Mouse (Mus musculus) stomach, postnatal 0 days (tissue): Measurements from ENCODE around the gene Stk39. TPM values are rescaled to one million over a fixed set of nuclear protein-coding genes. Genes with fewer than 3 reads are reported as not detected.

Experiments used
- ATAC-seq: fragments of 200-750 bp; cut with Nextera tagmentation; 2 replicates; pipeline ENCODE4 v1.8.0; 2017; ENCODE audit not compliant: low FRiP score, low TSS enrichment
- DNase-seq: peaks from one replicate; pipeline ENCODE4 v3.0.0-alpha.2; 2016; ENCODE audit warnings: low spot score
- H3K27ac ChIP-seq: fragments of 300-500 bp; sonication (generic); replicated peaks from 2 replicates; pipeline ENCODE4 v1.5.1; 2014; ENCODE audit warnings: mild to moderate bottlenecking, control low read depth
- H3K27me3 ChIP-seq: fragments of 300-500 bp; sonication (generic); 2 replicates; pipeline ENCODE4 v1.6.1; 2014; ENCODE audit warnings: low read length; ENCODE audit not compliant: control insufficient read depth, insufficient read depth
- H3K36me3 ChIP-seq: fragments of 300-500 bp; sonication (generic); 2 replicates; pipeline ENCODE4 v1.6.1; 2014; ENCODE audit warnings: low read length, mixed read lengths; ENCODE audit not compliant: control insufficient read depth, insufficient read depth
- H3K4me1 ChIP-seq: fragments of 300-500 bp; sonication (generic); replicated peaks from 2 replicates; pipeline ENCODE4 v1.6.1; 2014; ENCODE audit warnings: antibody characterized with exemption; ENCODE audit not compliant: control insufficient read depth, insufficient read depth
- H3K4me2 ChIP-seq: fragments of 300-500 bp; sonication (generic); replicated peaks from 2 replicates; pipeline ENCODE4 v1.6.1; 2014; ENCODE audit warnings: low read depth, mild to moderate bottlenecking, control low read depth, moderate library complexity
- H3K4me3 ChIP-seq: fragments of 300-500 bp; sonication (generic); 2 replicates; pipeline ENCODE4 v1.5.1; 2014; ENCODE audit warnings: low read depth, low read length, control low read depth
- H3K9ac ChIP-seq: fragments of 300-500 bp; sonication (generic); 2 replicates; pipeline ENCODE4 v1.6.1; 2014; ENCODE audit warnings: mild to moderate bottlenecking, low read length, control low read depth, mixed read lengths
- H3K9me3 ChIP-seq: fragments of 300-500 bp; sonication (generic); 2 replicates; pipeline ENCODE4 v1.6.1; 2016; ENCODE audit warnings: low read length; ENCODE audit not compliant: control insufficient read depth
- CTCF ChIP-seq: IDR thresholded peaks from 2 replicates; pipeline ENCODE4 v1.5.1; 2016; ENCODE audit warnings: antibody characterized with exemption, low read depth, mild to moderate bottlenecking, moderate library complexity
- EP300 ChIP-seq: optimal IDR thresholded peaks from 2 replicates; pipeline ENCODE3; 2016; ENCODE audit warnings: antibody characterized with exemption
- WGBS: fragments of 180-500 bp; shearing (Covaris S2); extraction: QIAGEN DNeasy Blood & Tissue Kit; methylation state at CpG from one replicate; pipeline ENCODE4 v1.1.7; 2014; 5-methylcytosine and 5-hydroxymethylcytosine counted together
- polyA plus RNA-seq: library from polyadenylated mRNA; unstranded; fragments of >200 nt; fragmentation: Nextera tagmentation; extraction: Ambion mirVana; gene quantifications from 2 replicates; pipeline ENCODE4 v1.2.1, GENCODE M21; 2015

Stk39 gene
- polyA plus RNA-seq, 1 experiment from 2014 or later: 23.6 TPM

GRCm38 (mm10) chr2:68437216-68437615 is 34.9 kb downstream of the Stk39 start:
- H3K27me3 ChIP-seq: no peaks in the 10 kb centered on the region
- no peak for TF ChIP-seq EP300
- TF ChIP-seq CTCF: no peak
- DNase-seq (no peak), ATAC-seq (no peak)
- no peak overlapping the region for H3K4me3 ChIP-seq
- no peaks in the 10 kb centered on the region; the same call in 1 of the 2 replicates for H3K4me1 ChIP-seq
- no peak overlapping the region for H3K4me2 ChIP-seq
- no peak overlapping the region for H3K9ac ChIP-seq
- whole genome bisulfite sequencing: 91% methylated on average over 7 of the region's 7 CpGs
- H3K27ac ChIP-seq: no peak overlapping the region
- H3K36me3 ChIP-seq: no peaks in the 10 kb centered on the region
- no peaks in the 10 kb centered on the region for H3K9me3 ChIP-seq

GRCm38 (mm10) chr2:68436305-68436704 is 35.8 kb downstream of the Stk39 start:
- whole genome bisulfite sequencing: 40% methylated on average over 10 of the region's 10 CpGs
- Histone ChIP-seq H3K4me2 (peak overlapping the region; percentile 6; the same call in 1 of the 2 replicates), H3K9ac (no peak overlapping the region), H3K4me3 (no peak overlapping the region), H3K9me3 (no peaks in the 10 kb centered on the region), H3K4me1 (no peaks in the 10 kb centered on the region; the same call in 1 of the 2 replicates), H3K36me3 (no peaks in the 10 kb centered on the region), H3K27me3 (no peaks in the 10 kb centered on the region), H3K27ac (no peak overlapping the region)
- DNase-seq (peak; percentile 54), ATAC-seq (peak; percentile 73)
- TF ChIP-seq CTCF (no peak), EP300 (no peak)

GRCm38 (mm10) chr2:68435494-68436255 is 36.4 kb downstream of the Stk39 start:
- no peak for DNase-seq
- no peaks in the 10 kb centered on the region; the same call in 1 of the 2 replicates for H3K4me1 ChIP-seq
- no peak overlapping the region for H3K9ac ChIP-seq
- 30% methylated on average over 15 of the region's 15 CpGs for WGBS
- peak overlapping the region; percentile 6; the same call in 1 of the 2 replicates for H3K4me2 ChIP-seq
- no peak overlapping the region for H3K27ac ChIP-seq
- TF ChIP-seq EP300: no peak
- TF ChIP-seq CTCF: no peak
- ATAC-seq: peak; percentile 80
- no peaks in the 10 kb centered on the region for H3K27me3 ChIP-seq
- no peak overlapping the region for H3K4me3 ChIP-seq
- no peaks in the 10 kb centered on the region for H3K9me3 ChIP-seq
- no peaks in the 10 kb centered on the region for H3K36me3 ChIP-seq

- H3K4me3 ChIP-seq: no peak overlapping the region
- H3K27ac ChIP-seq: peak overlapping the region; percentile 53; the same call in 1 of the 2 replicates
- 30% methylated on average over 4 of the region's 4 CpGs for WGBS
- H3K4me1 ChIP-seq: no peaks in the 10 kb centered on the region; the same call in 1 of the 2 replicates
- H3K27me3 ChIP-seq: no peaks in the 10 kb centered on the region
- DNase-seq (no peak), ATAC-seq (no peak)
- no peaks in the 10 kb centered on the region for H3K9me3 ChIP-seq
- no peaks in the 10 kb centered on the region for H3K36me3 ChIP-seq
- 0 out of 2 replicates have a peak overlapping the region, but pooled peaks have one; percentile 8 for H3K4me2 ChIP-seq
- no peak overlapping the region for H3K9ac ChIP-seq
- TF ChIP-seq EP300 (no peak), CTCF (no peak)
Observed at GRCm38 (mm10) chr2:68434997-68435396, 37.1 kb downstream of the Stk39 start.

GRCm38 (mm10) chr2:68434576-68434975 is 37.5 kb downstream of the Stk39 start:
- DNase-seq (no peak), ATAC-seq (no peak)
- no peak overlapping the region for H3K4me3 ChIP-seq
- no peak overlapping the region for H3K4me2 ChIP-seq
- H3K4me1 ChIP-seq: no peaks in the 10 kb centered on the region; the same call in 1 of the 2 replicates
- 58% methylated on average over 5 of the region's 5 CpGs for WGBS
- no peak for TF ChIP-seq EP300
- TF ChIP-seq CTCF: no peak
- H3K27me3 ChIP-seq: no peaks in the 10 kb centered on the region
- H3K9ac ChIP-seq: no peak overlapping the region
- no peaks in the 10 kb centered on the region for H3K36me3 ChIP-seq
- H3K27ac ChIP-seq: peak overlapping the region; percentile 53; the same call in 1 of the 2 replicates
- no peaks in the 10 kb centered on the region for H3K9me3 ChIP-seq

- Histone ChIP-seq H3K9ac (no peak overlapping the region), H3K9me3 (no peaks in the 10 kb centered on the region), H3K27ac (no peak overlapping the region), H3K4me2 (no peak overlapping the region), H3K4me3 (no peak overlapping the region), H3K4me1 (no peaks in the 10 kb centered on the region; the same call in 1 of the 2 replicates), H3K36me3 (no peaks in the 10 kb centered on the region), H3K27me3 (no peaks in the 10 kb centered on the region)
- WGBS: 81% methylated on average over 9 of the region's 9 CpGs
- TF ChIP-seq EP300 (no peak), CTCF (no peak)
- DNase-seq (no peak), ATAC-seq (no peak)
Observed at GRCm38 (mm10) chr2:68433736-68434312, 38.2 kb downstream of the Stk39 start.
